Mouse (Mus musculus) MEL (cell line): ENCODE measurements around the gene Fam24b. TPM values are rescaled to one million over a fixed set of nuclear protein-coding genes. Genes with fewer than 3 reads are reported as not detected.

ENCODE experiments used
- DNase-seq: peaks from one replicate; pipeline ENCODE4 v3.0.0; 2011; ENCODE audit warnings: low read depth, low spot score
- H3K27ac ChIP-seq: 2 replicates; pipeline ENCODE4 v1.5.1; 2012; ENCODE audit warnings: low read depth, mild to moderate bottlenecking, control low read depth, low read length, moderate library complexity; ENCODE audit not compliant: control insufficient read depth
- H3K27me3 ChIP-seq, 2 experiments: fragments of 150-350 bp in 1 of 2; sonication (generic) in 1 of 2; 2 replicates each; pipeline ENCODE4 v1.6.1; 2012; ENCODE audit warnings: low read length in 2 of 2, mild to moderate bottlenecking in 2 of 2, improper control_type of control experiment in 1 of 2, moderate library complexity in 1 of 2; ENCODE audit not compliant: insufficient read depth in 2 of 2, control insufficient read depth in 1 of 2
- H3K36me3 ChIP-seq, 2 experiments: 2 replicates each; pipeline ENCODE4 v1.6.1; 2012 to 2014; ENCODE audit warnings: low read length in 2 of 2, improper control_type of control experiment in 1 of 2, inconsistent platforms in 1 of 2, mild to moderate bottlenecking in 1 of 2; ENCODE audit not compliant: insufficient read depth in 2 of 2, control insufficient read depth in 1 of 2
- H3K4me1 ChIP-seq, 2 experiments: fragments of 150-350 bp in 1 of 2; sonication (generic) in 1 of 2; 2 replicates each; pipeline ENCODE4 v1.6.1; 2012; ENCODE audit warnings: low read length in 2 of 2, improper control_type of control experiment in 1 of 2, mild to moderate bottlenecking in 1 of 2; ENCODE audit not compliant: insufficient read depth in 2 of 2, control insufficient read depth in 1 of 2
- H3K4me3 ChIP-seq, 2 experiments: fragments of 150-350 bp in 1 of 2; sonication (generic) in 1 of 2; 2 replicates each; pipeline ENCODE4 v1.5.1; 2012; ENCODE audit warnings: low read depth in 2 of 2, low read length in 2 of 2, mild to moderate bottlenecking in 2 of 2, moderate library complexity in 2 of 2, control low read depth in 1 of 2, improper control_type of control experiment in 1 of 2; ENCODE audit not compliant: control insufficient read depth in 1 of 2, insufficient read depth in 1 of 2
- H3K79me2 ChIP-seq: 2 replicates; pipeline ENCODE4 v1.6.1; 2012; ENCODE audit warnings: mild to moderate bottlenecking, low read length, moderate library complexity; ENCODE audit not compliant: control insufficient read depth, poor library complexity, insufficient read depth
- H3K9ac ChIP-seq: 2 replicates; pipeline ENCODE4 v1.6.1; 2012; ENCODE audit warnings: low read depth, mild to moderate bottlenecking, control low read depth, low read length, moderate library complexity; ENCODE audit not compliant: control insufficient read depth, poor library complexity, severe bottlenecking
- H3K9me3 ChIP-seq: fragments of 150-350 bp; sonication (generic); replicated peaks from 2 replicates; pipeline ENCODE4 v1.6.1; 2012; ENCODE audit warnings: mild to moderate bottlenecking, low read length, improper control_type of control experiment, moderate library complexity; ENCODE audit not compliant: insufficient read depth
- BHLHE40 ChIP-seq: IDR thresholded peaks from 2 replicates; pipeline ENCODE4 v1.6.1; 2012; ENCODE audit warnings: low read depth, mild to moderate bottlenecking, inconsistent platforms, low read length, improper control_type of control experiment, borderline replicate concordance
- CHD1 ChIP-seq: IDR thresholded peaks from 2 replicates; pipeline ENCODE4 v1.6.1; 2012; ENCODE audit warnings: low read depth, mild to moderate bottlenecking, inconsistent platforms, low read length, improper control_type of control experiment
- CHD2 ChIP-seq: IDR thresholded peaks from 2 replicates; pipeline ENCODE4 v1.6.1; 2011; ENCODE audit warnings: low read length, improper control_type of control experiment
- E2F4 ChIP-seq: IDR thresholded peaks from 2 replicates; pipeline ENCODE4 v1.6.1; 2011; ENCODE audit warnings: low read depth, low read length, improper control_type of control experiment, borderline replicate concordance
- ELF1 ChIP-seq: IDR thresholded peaks from 2 replicates; pipeline ENCODE4 v1.6.1; 2014; ENCODE audit warnings: low read depth, mild to moderate bottlenecking, inconsistent platforms, low read length, improper control_type of control experiment, moderate library complexity
- ETS1 ChIP-seq: IDR thresholded peaks from 2 replicates; pipeline ENCODE4 v1.6.1; 2012; ENCODE audit warnings: low read depth, mild to moderate bottlenecking, inconsistent platforms, low read length, improper control_type of control experiment, moderate library complexity
- GABPA ChIP-seq: IDR thresholded peaks from 2 replicates; pipeline ENCODE4 v1.6.1; 2012; ENCODE audit warnings: low read depth, mild to moderate bottlenecking, inconsistent platforms, low read length, improper control_type of control experiment, moderate library complexity
- GATA1 ChIP-seq: IDR thresholded peaks from 2 replicates; pipeline ENCODE4 v1.6.1; 2011; ENCODE audit warnings: low read depth, low read length, improper control_type of control experiment
- JUND ChIP-seq: IDR thresholded peaks from 2 replicates; pipeline ENCODE4 v1.6.1; 2011; ENCODE audit warnings: low read depth, mild to moderate bottlenecking, improper control_type of control experiment, low read length
- KAT2A ChIP-seq: conservative IDR thresholded peaks from 2 replicates; pipeline ENCODE4 v1.6.1; 2012; ENCODE audit warnings: low read depth, low read length, improper control_type of control experiment, inconsistent platforms
- MAX ChIP-seq: IDR thresholded peaks from 2 replicates; pipeline ENCODE4 v1.6.1; 2011; ENCODE audit warnings: low read length, improper control_type of control experiment
- MAZ ChIP-seq: IDR thresholded peaks from 2 replicates; pipeline ENCODE4 v1.6.1; 2012; ENCODE audit warnings: low read depth, mild to moderate bottlenecking, inconsistent platforms, low read length, improper control_type of control experiment
- MEF2A ChIP-seq: IDR thresholded peaks from 2 replicates; pipeline ENCODE4 v1.6.1; 2014; ENCODE audit warnings: low read depth, mild to moderate bottlenecking, inconsistent platforms, low read length, improper control_type of control experiment; ENCODE audit not compliant: poor library complexity, insufficient replicate concordance, severe bottlenecking; ENCODE audit errors: extremely low read depth
- MYB ChIP-seq: IDR thresholded peaks from 2 replicates; pipeline ENCODE4 v1.6.1; 2011; ENCODE audit warnings: mild to moderate bottlenecking, low read depth, low read length, improper control_type of control experiment
- MYC ChIP-seq: IDR thresholded peaks from 2 replicates; pipeline ENCODE4 v1.6.1; 2011; ENCODE audit warnings: low read depth, mild to moderate bottlenecking, low read length, improper control_type of control experiment, moderate library complexity
- POLR2AphosphoS2 ChIP-seq: IDR thresholded peaks from 2 replicates; pipeline ENCODE4 v1.6.1; 2011; ENCODE audit warnings: low read length, improper control_type of control experiment
- POLR2AphosphoS5 ChIP-seq: IDR thresholded peaks from 2 replicates; pipeline ENCODE4 v1.6.1; 2012; ENCODE audit warnings: low read depth, borderline replicate concordance, mild to moderate bottlenecking, inconsistent platforms, low read length, moderate library complexity, mixed read lengths
- RAD21 ChIP-seq: IDR thresholded peaks from 2 replicates; pipeline ENCODE4 v1.6.1; 2011; ENCODE audit warnings: mild to moderate bottlenecking, low read depth, low read length, improper control_type of control experiment
- RCOR1 ChIP-seq: IDR thresholded peaks from 2 replicates; pipeline ENCODE4 v1.6.1; 2012; ENCODE audit warnings: low read depth, mild to moderate bottlenecking, inconsistent platforms, low read length, improper control_type of control experiment
- SIN3A ChIP-seq: IDR thresholded peaks from 2 replicates; pipeline ENCODE4 v1.6.1; 2012; ENCODE audit warnings: low read length, improper control_type of control experiment, inconsistent platforms
- SMC3 ChIP-seq: IDR thresholded peaks from 2 replicates; pipeline ENCODE4 v1.6.1; 2011; ENCODE audit warnings: low read depth, low read length, improper control_type of control experiment
- TAL1 ChIP-seq: IDR thresholded peaks from 2 replicates; pipeline ENCODE4 v1.6.1; 2012; ENCODE audit warnings: mild to moderate bottlenecking, inconsistent platforms, low read length, moderate library complexity, mixed read lengths
- TBP ChIP-seq: IDR thresholded peaks from 2 replicates; pipeline ENCODE4 v1.8.0; 2011; ENCODE audit warnings: low read depth, low read length, improper control_type of control experiment
- UBTF ChIP-seq: IDR thresholded peaks from 2 replicates; pipeline ENCODE4 v1.6.1; 2012; ENCODE audit warnings: low read depth, mild to moderate bottlenecking, inconsistent platforms, low read length, improper control_type of control experiment, moderate library complexity, borderline replicate concordance; ENCODE audit not compliant: insufficient read depth
- USF1 ChIP-seq: IDR thresholded peaks from 2 replicates; pipeline ENCODE4 v1.6.1; 2014; ENCODE audit warnings: low read depth, mild to moderate bottlenecking, inconsistent platforms, low read length, improper control_type of control experiment, moderate library complexity
- ZC3H11A ChIP-seq: IDR thresholded peaks from 2 replicates; pipeline ENCODE4 v1.6.1; 2012; ENCODE audit warnings: low read depth, mild to moderate bottlenecking, inconsistent platforms, low read length, improper control_type of control experiment
- ZKSCAN1 ChIP-seq: IDR thresholded peaks from 2 replicates; pipeline ENCODE4 v1.6.1; 2012; ENCODE audit warnings: low read depth, mild to moderate bottlenecking, inconsistent platforms, low read length, improper control_type of control experiment, moderate library complexity
- ZMIZ1 ChIP-seq: IDR thresholded peaks from 2 replicates; pipeline ENCODE4 v1.6.1; 2012; ENCODE audit warnings: low read depth, mild to moderate bottlenecking, inconsistent platforms, low read length, improper control_type of control experiment, moderate library complexity
- ZNF384 ChIP-seq: IDR thresholded peaks from 2 replicates; pipeline ENCODE4 v1.6.1; 2012; ENCODE audit warnings: low read depth, mild to moderate bottlenecking, inconsistent platforms, low read length, improper control_type of control experiment
- polyA plus RNA-seq, 2 experiments: library from polyadenylated mRNA; stranded (reverse) in 1 of 2; unstranded in 1 of 2; fragments of >175 nt in 1 of 2; fragments of >200 nt in 1 of 2; gene quantifications; 2 replicates each; pipeline versions ENCODE4 v1.2.1 to v1.2.4; 2012; ENCODE audit warnings: low replicate concordance in 2 of 2, low read depth in 1 of 2; ENCODE audit not compliant: insufficient read length in 2 of 2, insufficient read depth in 1 of 2, missing spikeins in 1 of 2
- total RNA-seq: library from RNA; depleted of rRNA; stranded (reverse); fragments of 300-350 nt; gene quantifications from 2 replicates; pipeline ENCODE4 v1.2.3, GENCODE M21; 2012

The Fam24b gene
- total and polyA plus RNA-seq, 3 experiments, result 0.11 TPM; not detected in 2

GRCm38 (mm10) chr7:131364131-131364530 is 34.8 kb upstream of the Fam24b start:
- H3K79me2 ChIP-seq, result peaks cover 15% of the 10 kb centered on the region
- no peaks in the 10 kb centered on the region for H3K27me3 ChIP-seq
- H3K9ac ChIP-seq, result no peak overlapping the region
- H3K4me3 ChIP-seq, result no peak overlapping the region
- peak; percentile 14 for DNase-seq
- no peak overlapping the region for H3K27ac ChIP-seq
- H3K36me3 ChIP-seq, result peaks cover 5 to 14% of the 10 kb centered on the region in 2 experiments
- H3K4me1 ChIP-seq, result peaks cover 3 to 9% of the 10 kb centered on the region in 2 experiments
- TF ChIP-seq ZC3H11A (no peak), UBTF (no peak), ETS1 (no peak), KAT2A (no peak), E2F4 (no peak)
- H3K9me3 ChIP-seq, result no peaks in the 10 kb centered on the region

GRCm38 (mm10) chr7:131362615-131363300 is 33.4 kb upstream of the Fam24b start, which contains the start of gene 2310057M21Rik:
Gene 2310057M21Rik (minus strand): TSS chr7:131362759.
- peak; percentile 98 for DNase-seq
- Histone ChIP-seq H3K27me3 (no peaks in the 10 kb centered on the region), H3K4me1 (peaks cover 3 to 9% of the 10 kb centered on the region in 2 experiments), H3K9ac (peak within 1 kb of the TSS; percentile 99), H3K79me2 (peaks cover 15% of the 10 kb centered on the region), H3K27ac (peak within 1 kb of the TSS; percentile 83), H3K4me3 (peak within 1 kb of the TSS; percentile 67 to 99), H3K9me3 (no peaks in the 10 kb centered on the region), H3K36me3 (peaks cover 6 to 14% of the 10 kb centered on the region in 2 experiments)
- no peak for TF ChIP-seq TAL1
- no peak for TF ChIP-seq ZNF384
- no peak for TF ChIP-seq SMC3
- TF ChIP-seq RAD21, result no peak
- TF ChIP-seq USF1, result peak; percentile 47; the same call in 1 of the 2 replicates
- peak; percentile 90 for TF ChIP-seq MAZ
- TF ChIP-seq ZKSCAN1, result no peak
- 0 out of 2 replicates have a peak, but pooled peaks have one; percentile 1 for TF ChIP-seq UBTF
- peak; percentile 77; the same call in 1 of the 2 replicates for TF ChIP-seq ZMIZ1
- TF ChIP-seq POLR2AphosphoS2, result peak; percentile 58
- TF ChIP-seq ETS1, result peak; percentile 59; the same call in 1 of the 2 replicates
- no peak for TF ChIP-seq JUND
- TF ChIP-seq RCOR1, result peak; percentile 4; the same call in 1 of the 2 replicates
- TF ChIP-seq CHD1, result no peak
- no peak for TF ChIP-seq POLR2AphosphoS5
- no peak for TF ChIP-seq CHD2
- TF ChIP-seq GABPA, result no peak
- no peak; the same call in 1 of the 2 replicates for TF ChIP-seq KAT2A
- peak; percentile 86 for TF ChIP-seq MAX
- TF ChIP-seq SIN3A, result peak; percentile 92
- no peak for TF ChIP-seq MEF2A
- TF ChIP-seq MYB, result no peak
- peak; percentile 82; the same call in 1 of the 2 replicates for TF ChIP-seq TBP
- no peak for TF ChIP-seq GATA1
- peak; percentile 65; the same call in 1 of the 2 replicates for TF ChIP-seq ELF1
- peak; percentile 48; the same call in 1 of the 2 replicates for TF ChIP-seq MYC
- peak; percentile 68; the same call in 1 of the 2 replicates for TF ChIP-seq BHLHE40
